Mouse (Mus musculus): ENCODE results near the gene Plppr3. TPM values are rescaled to one million over a fixed set of nuclear protein-coding genes. Genes with fewer than 3 reads are reported as not detected.
"Not testable (repeated sequence)": the region's sequence is repeated elsewhere in the genome, so short reads cannot be mapped to it uniquely, and the experiment has no call there.

Plppr3 gene
- polyA plus RNA-seq, 1 experiment from 2014 or later = 14.1 TPM

- no peak within 1 kb of the TSS for H3K9ac ChIP-seq (ENCODE audit: low read depth, low read length)
- no peak within 1 kb of the TSS for H3K4me3 ChIP-seq (ENCODE audit: low read depth, low read length)
- no peak within 1 kb of the TSS for H3K27ac ChIP-seq (ENCODE audit: low read depth, low read length)
- 34% methylated on average over 5 of the region's 5 CpGs for WGBS (ENCODE audit: insufficient replicate concordance)
- H3K9me3 ChIP-seq (replicated peaks; ENCODE audit: control insufficient read depth, low read length) = no peaks in the 10 kb centered on the region
- H3K36me3 ChIP-seq (ENCODE audit: control insufficient read depth, insufficient read depth, low read length) = 0 out of 2 replicates have a peak, but pooled peaks cover 5% of the 10 kb centered on the region
- no peak for ATAC-seq (replicated peaks; ENCODE audit: insufficient number of reproducible peaks, low FRiP score, low TSS enrichment)
- H3K4me2 ChIP-seq = no peak within 1 kb of the TSS
- no peaks in the 10 kb centered on the region for H3K27me3 ChIP-seq (ENCODE audit: control insufficient read depth, insufficient read depth, low read length)
- H3K4me1 ChIP-seq (ENCODE audit: control insufficient read depth, insufficient read depth, low read length) = no peaks in the 10 kb centered on the region
Measured at GRCm38 (mm10) chr10:79890670-79891069, 16.2 kb upstream of the Plppr3 start, which contains the start of gene Cfd. TSS of gene Cfd (plus strand) at chr10:79890853.

GRCm38 (mm10) chr10:79889386-79889785 is 15.0 kb upstream of the Plppr3 start:
- 78% methylated on average over 2 of the region's 2 CpGs for WGBS (ENCODE audit: insufficient replicate concordance)
- no peak for ATAC-seq (replicated peaks; ENCODE audit: insufficient number of reproducible peaks, low FRiP score, low TSS enrichment)
- Histone ChIP-seq H3K4me3 (ENCODE audit: low read depth, low read length) (no peak overlapping the region), H3K27ac (ENCODE audit: low read depth, low read length) (no peak overlapping the region), H3K4me2 (no peak overlapping the region), H3K9ac (ENCODE audit: low read depth, low read length) (no peak overlapping the region), H3K4me1 (ENCODE audit: control insufficient read depth, insufficient read depth, low read length) (no peaks in the 10 kb centered on the region), H3K9me3 (replicated peaks; ENCODE audit: control insufficient read depth, low read length) (no peaks in the 10 kb centered on the region), H3K36me3 (ENCODE audit: control insufficient read depth, insufficient read depth, low read length) (no peaks in the 10 kb centered on the region), H3K27me3 (ENCODE audit: control insufficient read depth, insufficient read depth, low read length) (no peaks in the 10 kb centered on the region)

GRCm38 (mm10) chr10:79886611-79887010 is 12.2 kb upstream of the Plppr3 start:
- peaks cover 13% of the 10 kb centered on the region for H3K4me1 ChIP-seq (ENCODE audit: control insufficient read depth, insufficient read depth, low read length)
- no peak overlapping the region for H3K27ac ChIP-seq (ENCODE audit: low read depth, low read length)
- no peak overlapping the region for H3K4me2 ChIP-seq
- no peak for ATAC-seq (replicated peaks; ENCODE audit: insufficient number of reproducible peaks, low FRiP score, low TSS enrichment)
- no peak overlapping the region for H3K4me3 ChIP-seq (ENCODE audit: low read depth, low read length)
- no peaks in the 10 kb centered on the region for H3K9me3 ChIP-seq (replicated peaks; ENCODE audit: control insufficient read depth, low read length)
- peaks cover 10% of the 10 kb centered on the region for H3K27me3 ChIP-seq (ENCODE audit: control insufficient read depth, insufficient read depth, low read length)
- WGBS (ENCODE audit: insufficient replicate concordance) = 76% methylated on average over 8 of the region's 8 CpGs
- H3K36me3 ChIP-seq (ENCODE audit: control insufficient read depth, insufficient read depth, low read length) = no peaks in the 10 kb centered on the region
- H3K9ac ChIP-seq (ENCODE audit: low read depth, low read length) = no peak overlapping the region

- H3K4me2 ChIP-seq = no peak within 1 kb of the TSS
- ATAC-seq (replicated peaks; ENCODE audit: insufficient number of reproducible peaks, low FRiP score, low TSS enrichment) = no peak
- no peak within 1 kb of the TSS for H3K9ac ChIP-seq (ENCODE audit: low read depth, low read length)
- H3K9me3 ChIP-seq (replicated peaks; ENCODE audit: control insufficient read depth, low read length) = no peaks in the 10 kb centered on the region
- no peak within 1 kb of the TSS for H3K27ac ChIP-seq (ENCODE audit: low read depth, low read length)
- no peaks in the 10 kb centered on the region for H3K36me3 ChIP-seq (ENCODE audit: control insufficient read depth, insufficient read depth, low read length)
- 73% methylated on average over 6 of the region's 6 CpGs for WGBS (ENCODE audit: insufficient replicate concordance)
- H3K4me1 ChIP-seq (ENCODE audit: control insufficient read depth, insufficient read depth, low read length) = peaks cover 15% of the 10 kb centered on the region
- H3K27me3 ChIP-seq (ENCODE audit: control insufficient read depth, insufficient read depth, low read length) = peaks cover 10% of the 10 kb centered on the region
- H3K4me3 ChIP-seq (ENCODE audit: low read depth, low read length) = no peak within 1 kb of the TSS
Measured at GRCm38 (mm10) chr10:79886054-79886453, 11.6 kb upstream of the Plppr3 start, which contains the start of gene Elane. TSS of gene Elane (plus strand) at chr10:79886247.

DNA sequence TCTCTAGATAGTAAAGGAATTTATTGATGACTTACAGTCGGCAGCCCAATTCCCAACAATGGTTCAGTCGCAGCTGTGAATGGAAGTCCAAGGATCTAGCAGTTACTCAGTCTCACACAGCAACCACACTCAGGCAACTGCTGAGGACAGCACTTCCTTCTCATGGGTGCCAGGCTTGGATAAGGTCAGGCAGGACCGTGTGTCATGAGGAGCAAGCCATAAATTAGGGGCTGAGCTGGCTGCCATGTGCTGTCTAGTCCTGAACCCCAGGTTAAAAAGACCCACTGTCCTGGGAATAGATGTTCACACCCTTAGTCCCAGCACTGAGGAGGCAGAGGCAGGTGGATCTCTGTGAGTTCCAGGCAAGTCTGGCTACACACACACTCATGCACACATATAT is 10.5 kb upstream of the Plppr3 start:
- Histone ChIP-seq H3K27me3 (ENCODE audit: control insufficient read depth, insufficient read depth, low read length) (peaks cover 14% of the 10 kb centered on the region), H3K4me1 (ENCODE audit: control insufficient read depth, insufficient read depth, low read length) (peaks cover 15% of the 10 kb centered on the region)
- H3K9me3 ChIP-seq (replicated peaks; ENCODE audit: control insufficient read depth, low read length); H3K4me3 ChIP-seq (ENCODE audit: low read depth, low read length); H3K9ac ChIP-seq (ENCODE audit: low read depth, low read length); H3K4me2 ChIP-seq; ATAC-seq (replicated peaks; ENCODE audit: insufficient number of reproducible peaks, low FRiP score, low TSS enrichment); H3K36me3 ChIP-seq (ENCODE audit: control insufficient read depth, insufficient read depth, low read length); H3K27ac ChIP-seq (ENCODE audit: low read depth, low read length): not testable (repeated sequence)
- WGBS (ENCODE audit: insufficient replicate concordance) = 61% methylated on average over 2 of the region's 3 CpGs

GRCm38 (mm10) chr10:79884446-79884845 is 10.0 kb upstream of the Plppr3 start:
- ATAC-seq (replicated peaks; ENCODE audit: insufficient number of reproducible peaks, low FRiP score, low TSS enrichment) = no peak
- H3K9me3 ChIP-seq (replicated peaks; ENCODE audit: control insufficient read depth, low read length) = no peaks in the 10 kb centered on the region
- 57% methylated on average over 4 of the region's 4 CpGs for WGBS (ENCODE audit: insufficient replicate concordance)
- peaks cover 17% of the 10 kb centered on the region for H3K4me1 ChIP-seq (ENCODE audit: control insufficient read depth, insufficient read depth, low read length)
- H3K4me2 ChIP-seq = no peak overlapping the region
- no peak overlapping the region for H3K4me3 ChIP-seq (ENCODE audit: low read depth, low read length)
- no peak overlapping the region for H3K27ac ChIP-seq (ENCODE audit: low read depth, low read length)
- H3K27me3 ChIP-seq (ENCODE audit: control insufficient read depth, insufficient read depth, low read length) = peaks cover 14% of the 10 kb centered on the region
- H3K36me3 ChIP-seq (ENCODE audit: control insufficient read depth, insufficient read depth, low read length) = no peaks in the 10 kb centered on the region
- H3K9ac ChIP-seq (ENCODE audit: low read depth, low read length) = no peak overlapping the region

DNA sequence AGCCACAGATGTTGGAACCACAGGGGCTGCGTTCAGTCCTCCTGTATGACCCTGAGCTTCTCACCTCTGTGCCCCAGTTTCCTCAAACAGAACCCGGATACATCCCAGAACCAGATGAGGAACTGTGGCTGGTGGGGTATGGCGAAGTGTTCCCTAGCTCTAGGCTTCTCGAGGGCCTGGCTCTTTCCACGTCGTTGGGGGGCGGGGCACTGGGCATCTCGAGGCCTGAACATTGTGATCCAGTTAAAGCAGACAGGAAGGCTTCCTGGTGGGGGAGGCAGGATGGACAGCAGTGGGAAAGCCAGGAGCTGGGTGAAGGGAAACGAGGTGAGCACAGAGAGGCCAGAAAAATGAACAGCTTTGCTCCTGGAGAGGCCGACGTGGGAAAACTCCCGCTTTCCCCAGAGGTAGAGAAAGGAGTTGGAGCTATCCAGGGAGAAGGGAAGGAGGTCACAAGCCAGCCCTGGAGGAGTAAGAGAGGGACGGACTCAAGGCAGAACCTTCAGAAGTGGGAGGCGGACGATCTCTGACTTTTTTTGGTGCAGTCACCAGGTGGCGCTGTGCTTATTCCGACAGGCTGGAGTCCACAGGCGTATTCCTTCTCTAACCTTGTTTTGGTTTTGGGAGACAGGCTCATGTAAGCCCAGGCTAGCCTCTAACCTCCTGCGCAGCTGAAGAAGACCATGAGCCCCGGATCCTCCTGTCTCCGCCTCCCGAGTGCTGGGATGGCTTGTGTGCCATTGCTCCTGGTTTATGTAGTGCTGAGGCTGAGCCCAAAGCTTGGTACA is 9.1 kb upstream of the Plppr3 start:
- ATAC-seq (replicated peaks; ENCODE audit: insufficient number of reproducible peaks, low FRiP score, low TSS enrichment) = no peak
- Histone ChIP-seq H3K4me2 (peak overlapping the region; percentile 33), H3K36me3 (ENCODE audit: control insufficient read depth, insufficient read depth, low read length) (no peaks in the 10 kb centered on the region), H3K4me1 (ENCODE audit: control insufficient read depth, insufficient read depth, low read length) (peaks cover 19% of the 10 kb centered on the region), H3K4me3 (ENCODE audit: low read depth, low read length) (no peak overlapping the region), H3K9me3 (replicated peaks; ENCODE audit: control insufficient read depth, low read length) (no peaks in the 10 kb centered on the region), H3K27ac (ENCODE audit: low read depth, low read length) (no peak overlapping the region), H3K27me3 (ENCODE audit: control insufficient read depth, insufficient read depth, low read length) (peaks cover 14% of the 10 kb centered on the region), H3K9ac (ENCODE audit: low read depth, low read length) (peak overlapping the region; percentile 35; the same call in 1 of the 2 replicates)
- 15% methylated on average over 22 of the region's 22 CpGs for WGBS (ENCODE audit: insufficient replicate concordance)

GRCm38 (mm10) chr10:79881981-79882380 is 7.5 kb upstream of the Plppr3 start:
- H3K4me3 ChIP-seq (ENCODE audit: low read depth, low read length) = peak overlapping the region; percentile 27
- H3K9me3 ChIP-seq (replicated peaks; ENCODE audit: control insufficient read depth, low read length) = no peaks in the 10 kb centered on the region
- 5% methylated on average over 22 of the region's 22 CpGs for WGBS (ENCODE audit: insufficient replicate concordance)
- peaks cover 19% of the 10 kb centered on the region for H3K4me1 ChIP-seq (ENCODE audit: control insufficient read depth, insufficient read depth, low read length)
- H3K9ac ChIP-seq (ENCODE audit: low read depth, low read length) = peak overlapping the region; percentile 44; the same call in 1 of the 2 replicates
- H3K27ac ChIP-seq (ENCODE audit: low read depth, low read length) = no peak overlapping the region
- no peaks in the 10 kb centered on the region for H3K36me3 ChIP-seq (ENCODE audit: control insufficient read depth, insufficient read depth, low read length)
- ATAC-seq (replicated peaks; ENCODE audit: insufficient number of reproducible peaks, low FRiP score, low TSS enrichment) = no peak
- peak overlapping the region; percentile 57 for H3K4me2 ChIP-seq
- peaks cover 14% of the 10 kb centered on the region for H3K27me3 ChIP-seq (ENCODE audit: control insufficient read depth, insufficient read depth, low read length)

GRCm38 (mm10) chr10:79880721-79881120 is 6.3 kb upstream of the Plppr3 start:
- no peak for ATAC-seq (replicated peaks; ENCODE audit: insufficient number of reproducible peaks, low FRiP score, low TSS enrichment)
- no peaks in the 10 kb centered on the region for H3K9me3 ChIP-seq (replicated peaks; ENCODE audit: control insufficient read depth, low read length)
- no peaks in the 10 kb centered on the region for H3K36me3 ChIP-seq (ENCODE audit: control insufficient read depth, insufficient read depth, low read length)
- WGBS (ENCODE audit: insufficient replicate concordance) = 15% methylated on average over 9 of the region's 9 CpGs
- peaks cover 14% of the 10 kb centered on the region for H3K27me3 ChIP-seq (ENCODE audit: control insufficient read depth, insufficient read depth, low read length)
- H3K27ac ChIP-seq (ENCODE audit: low read depth, low read length) = no peak overlapping the region
- no peak overlapping the region for H3K9ac ChIP-seq (ENCODE audit: low read depth, low read length)
- peaks cover 19% of the 10 kb centered on the region for H3K4me1 ChIP-seq (ENCODE audit: control insufficient read depth, insufficient read depth, low read length)
- H3K4me3 ChIP-seq (ENCODE audit: low read depth, low read length) = no peak overlapping the region
- H3K4me2 ChIP-seq = peak overlapping the region; percentile 7; the same call in 1 of the 2 replicates
